Mouse (Mus musculus) T-helper 17 cell (primary cell): Measurements from ENCODE around the gene Afap1.

ENCODE experiments used
- in situ Hi-C, 2 experiments: fragments of 300-600 bp; cut with MboI, MseI; formaldehyde crosslinking; loops; 1 replicate in 1 of 2; 2 replicates in 1 of 2; pipeline ENCODE4 v1.15.1; 2025; ENCODE audit warnings: high pct_unique_total_duplicates in 2 of 2

Gene Afap1

DNA sequence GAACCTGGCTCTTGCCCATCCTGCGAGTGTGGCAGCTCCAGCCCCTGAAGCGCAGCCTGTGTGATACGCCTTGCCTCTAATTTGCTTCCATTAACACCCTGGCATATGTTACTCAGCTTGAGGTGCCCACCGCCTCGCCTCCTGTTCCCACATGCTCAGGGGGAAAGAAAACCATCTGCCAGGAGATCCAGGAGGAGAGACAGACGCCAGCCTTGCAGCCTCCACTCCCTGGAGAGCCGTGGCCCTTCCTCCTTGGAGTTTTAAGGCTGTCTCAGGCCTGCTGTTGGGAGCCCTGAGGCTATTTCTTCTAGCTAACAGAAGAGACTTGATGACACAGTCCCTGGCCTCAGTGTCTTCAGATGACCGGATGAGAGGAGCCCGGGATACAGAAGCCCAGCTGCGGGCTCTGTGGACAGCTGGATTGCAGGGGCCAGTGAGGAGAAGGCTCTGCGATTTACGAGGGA, 32.1 kb downstream of the Afap1 start:
- in situ Hi-C loops = loop anchor here in 1 of 2 experiments (5.0 kb wide), 1 partner anchor 1223 kb away; no protein-coding TSS in a partner anchor

DNA sequence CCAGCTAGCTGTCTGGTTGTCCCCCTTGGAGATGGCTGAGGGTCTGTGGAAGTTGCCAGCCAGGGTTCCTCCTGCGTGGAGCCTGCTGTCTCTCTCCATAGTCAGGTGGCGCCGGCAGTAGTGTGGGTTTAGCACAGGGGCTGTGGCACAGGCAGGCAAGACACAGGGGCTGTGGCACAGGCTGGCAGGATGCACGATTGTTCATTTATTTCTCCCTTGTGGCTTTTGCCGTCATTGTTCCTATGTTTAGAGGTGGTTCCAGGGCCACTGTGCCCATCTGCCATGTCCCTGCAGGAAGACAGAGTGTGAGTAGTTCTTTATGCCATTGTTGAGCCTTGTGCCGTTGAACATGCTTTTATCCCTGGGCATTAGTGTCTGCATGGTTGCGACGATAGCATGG, 33.4 kb downstream of the Afap1 start:
- in situ Hi-C loops = loop anchor here in 1 of 2 experiments (5.0 kb wide), 1 partner anchor 1224 kb away; no protein-coding TSS in a partner anchor

DNA sequence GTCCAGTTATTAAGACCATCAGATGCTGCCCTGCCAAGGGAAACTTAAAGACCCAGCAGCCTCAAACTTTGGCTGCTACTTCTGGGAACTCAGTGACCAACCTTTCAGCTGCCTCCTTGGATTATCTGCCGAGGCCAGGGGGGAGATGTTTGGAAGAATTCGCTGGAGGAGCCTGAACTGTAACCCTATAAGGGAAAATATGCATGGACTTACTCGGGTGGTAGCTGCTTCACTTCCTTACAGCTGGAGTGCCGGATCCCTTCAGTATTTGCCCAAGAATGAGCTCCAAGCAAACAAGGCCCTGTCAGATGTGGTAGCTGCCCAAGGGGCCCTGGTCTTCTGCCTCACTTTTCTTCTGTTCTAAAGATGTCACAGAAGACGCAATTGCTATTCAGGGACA, 38.2 kb downstream of the Afap1 start:
- in situ Hi-C loops = no loop called here

DNA sequence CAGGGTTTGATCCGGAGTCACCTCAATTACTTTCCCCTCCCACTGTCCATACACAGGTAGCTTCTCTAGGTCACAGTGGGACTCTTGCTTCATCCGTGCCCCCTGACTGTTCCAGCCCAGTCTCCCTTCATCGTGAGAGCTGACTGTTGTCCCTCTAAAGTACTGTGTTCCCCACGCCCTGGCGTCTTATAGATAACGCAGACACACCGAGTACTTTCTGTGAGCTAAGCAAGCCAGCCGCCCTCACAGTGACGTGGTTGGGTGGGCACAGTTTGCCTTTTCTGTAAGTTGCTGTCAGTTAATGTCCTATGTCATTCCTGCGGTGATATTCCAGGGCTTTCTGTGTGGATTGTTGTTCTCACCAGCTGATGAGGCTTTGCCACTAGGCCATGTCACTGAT, 39.9 kb downstream of the Afap1 start:
- in situ Hi-C loops = no loop called here

DNA sequence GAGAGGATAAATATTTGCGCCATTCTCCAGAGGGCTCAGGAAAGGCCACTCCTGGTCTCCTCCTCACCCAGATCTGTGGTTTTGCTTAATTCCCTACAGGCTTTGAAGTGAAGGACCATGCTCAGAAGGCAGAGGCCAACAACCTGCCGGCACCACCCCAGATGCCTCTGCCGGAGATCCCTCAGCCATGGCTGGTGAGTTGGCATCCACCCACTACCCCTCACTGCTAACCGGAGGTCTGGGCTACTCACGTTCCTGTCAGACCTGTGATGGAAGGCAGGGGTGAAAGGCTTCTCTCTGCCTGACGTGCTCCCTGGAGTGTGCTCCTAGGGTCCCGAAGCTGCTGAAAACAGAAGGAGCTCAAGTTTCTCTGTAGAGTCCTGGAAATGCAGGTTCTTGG, 42.8 kb downstream of the Afap1 start:
- in situ Hi-C loops = loop anchor here in 1 of 2 experiments (5.0 kb wide), 1 partner anchor 36 kb away; no protein-coding TSS in a partner anchor

DNA sequence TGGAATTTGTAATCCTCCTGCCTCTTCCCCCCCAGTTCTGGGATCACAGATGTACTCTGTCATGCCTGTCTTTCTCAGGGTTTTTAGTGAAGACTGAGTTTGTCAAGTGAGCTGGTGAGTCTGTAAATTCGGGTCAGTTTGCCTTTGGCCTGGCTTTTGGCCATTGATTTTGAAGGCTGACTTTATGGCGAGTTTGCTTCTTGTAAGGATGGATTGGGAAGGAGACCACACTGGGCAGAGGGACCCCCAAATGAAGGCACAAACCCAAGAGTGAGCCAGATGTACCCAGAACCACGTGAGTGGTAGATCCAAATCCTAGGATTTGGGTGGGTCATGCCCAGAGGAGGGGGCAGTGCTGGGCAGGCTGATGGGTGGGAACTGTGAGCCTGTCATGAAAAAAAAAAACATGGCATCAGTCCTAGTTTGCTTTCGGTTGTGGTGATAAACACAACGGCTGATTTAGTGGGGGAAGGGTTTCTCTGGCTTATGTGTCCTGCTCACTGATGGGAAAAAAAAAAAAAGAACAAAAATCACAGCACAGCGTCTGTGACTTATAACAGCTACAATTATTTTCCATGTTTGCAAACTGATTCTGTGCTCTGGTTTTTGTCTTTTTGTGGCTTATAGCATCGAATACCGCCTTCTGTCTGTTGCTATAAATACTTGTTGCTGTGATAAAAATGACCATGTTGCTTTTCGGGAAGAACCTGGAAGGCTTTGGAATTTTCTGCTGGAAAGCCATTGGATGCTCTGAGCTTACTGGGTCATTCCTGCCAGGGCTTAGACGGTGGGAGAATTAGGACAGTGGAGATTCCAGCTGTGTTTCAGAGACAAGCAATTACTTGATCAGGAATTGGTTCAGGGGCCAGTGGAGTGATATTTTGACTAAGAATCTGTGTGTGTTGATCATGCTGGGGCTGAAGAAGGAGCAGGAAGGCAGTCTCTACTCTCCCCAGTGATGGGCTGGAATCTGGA, 45.4 kb downstream of the Afap1 start:
- in situ Hi-C loops = loop anchor here in 1 of 2 experiments (5.0 kb wide), 1 partner anchor 34 kb away; no protein-coding TSS in a partner anchor

DNA sequence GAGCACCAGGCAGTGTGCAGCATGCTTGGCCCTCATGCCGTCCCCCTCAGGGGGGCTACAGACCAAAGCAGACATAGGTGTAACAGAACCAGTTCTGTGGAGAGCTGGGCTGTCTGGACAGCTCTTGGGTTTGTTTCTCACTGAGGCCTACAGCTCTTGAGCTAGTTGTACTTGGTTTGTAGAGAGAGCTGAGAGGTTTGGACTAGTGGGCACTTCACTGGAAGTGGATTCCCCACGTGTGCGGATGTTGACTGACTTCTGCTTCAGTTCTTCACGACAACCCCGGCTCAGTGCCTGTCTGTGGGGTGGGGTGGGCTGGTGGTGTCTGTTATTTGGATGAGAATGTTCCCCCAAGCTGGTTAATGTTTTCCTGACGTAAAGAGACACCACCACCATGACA, 46.8 kb downstream of the Afap1 start:
- in situ Hi-C loops = loop anchor here in 1 of 2 experiments (5.0 kb wide), 1 partner anchor 32 kb away; no protein-coding TSS in a partner anchor

DNA sequence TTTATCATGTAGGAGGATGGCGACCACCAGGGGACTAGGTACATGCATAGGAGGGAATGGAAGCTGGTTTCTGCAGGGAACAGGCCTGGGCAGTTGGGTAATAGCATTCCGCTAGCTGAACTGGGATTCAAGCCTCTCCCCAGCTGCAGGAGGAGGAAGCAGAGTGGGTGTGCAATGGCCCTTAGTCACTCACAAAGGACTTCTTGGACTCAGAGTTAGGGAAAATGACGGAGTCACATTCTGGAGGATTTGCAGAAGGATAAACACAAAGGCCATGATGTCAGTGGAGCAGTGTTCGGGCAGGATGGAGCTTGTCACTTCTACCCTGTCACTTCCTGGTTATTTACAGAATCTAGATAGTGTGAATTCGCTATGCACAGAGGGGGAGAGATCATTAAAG, 50.4 kb downstream of the Afap1 start:
- in situ Hi-C loops = no loop called here

DNA sequence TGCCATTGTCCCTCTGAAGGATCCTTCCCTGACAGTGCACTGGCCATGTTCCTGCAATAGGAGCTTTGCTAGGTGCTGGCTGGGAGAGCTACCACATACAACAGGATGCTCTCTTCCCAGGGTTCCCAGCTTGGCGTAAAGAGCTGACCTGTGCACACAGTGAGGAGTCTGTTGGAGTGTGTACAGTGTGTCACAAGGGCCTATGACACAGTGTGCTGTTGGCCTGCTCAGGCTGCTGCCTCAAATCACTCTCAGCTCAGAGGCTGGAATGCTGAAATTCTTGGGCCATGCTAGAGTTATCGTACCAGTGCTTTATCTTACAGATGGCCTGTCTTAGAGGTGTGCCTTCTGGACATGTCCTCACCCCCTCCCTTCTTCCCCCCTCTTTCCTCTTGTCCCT, 53.7 kb downstream of the Afap1 start:
- in situ Hi-C loops = no loop called here

DNA sequence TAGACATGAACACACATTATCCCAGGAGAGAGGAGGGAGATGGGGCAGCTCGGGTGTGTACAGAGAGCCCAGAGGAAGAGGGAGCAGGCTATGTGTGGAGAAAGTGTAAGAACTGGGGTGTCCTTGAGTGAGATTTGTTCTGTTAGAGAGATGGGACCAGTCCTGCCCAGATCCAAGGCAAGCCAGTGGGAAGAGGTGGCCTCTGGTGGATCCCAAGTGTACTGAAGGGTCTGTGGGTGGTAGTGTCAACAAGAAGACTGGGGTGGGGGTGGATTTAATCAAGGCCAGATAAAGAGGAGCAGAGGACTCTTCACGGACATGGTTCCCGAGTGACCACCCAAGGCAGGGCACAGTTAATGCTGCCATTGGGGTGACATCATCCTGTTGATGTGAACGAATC, 54.3 kb downstream of the Afap1 start:
- in situ Hi-C loops = no loop called here

DNA sequence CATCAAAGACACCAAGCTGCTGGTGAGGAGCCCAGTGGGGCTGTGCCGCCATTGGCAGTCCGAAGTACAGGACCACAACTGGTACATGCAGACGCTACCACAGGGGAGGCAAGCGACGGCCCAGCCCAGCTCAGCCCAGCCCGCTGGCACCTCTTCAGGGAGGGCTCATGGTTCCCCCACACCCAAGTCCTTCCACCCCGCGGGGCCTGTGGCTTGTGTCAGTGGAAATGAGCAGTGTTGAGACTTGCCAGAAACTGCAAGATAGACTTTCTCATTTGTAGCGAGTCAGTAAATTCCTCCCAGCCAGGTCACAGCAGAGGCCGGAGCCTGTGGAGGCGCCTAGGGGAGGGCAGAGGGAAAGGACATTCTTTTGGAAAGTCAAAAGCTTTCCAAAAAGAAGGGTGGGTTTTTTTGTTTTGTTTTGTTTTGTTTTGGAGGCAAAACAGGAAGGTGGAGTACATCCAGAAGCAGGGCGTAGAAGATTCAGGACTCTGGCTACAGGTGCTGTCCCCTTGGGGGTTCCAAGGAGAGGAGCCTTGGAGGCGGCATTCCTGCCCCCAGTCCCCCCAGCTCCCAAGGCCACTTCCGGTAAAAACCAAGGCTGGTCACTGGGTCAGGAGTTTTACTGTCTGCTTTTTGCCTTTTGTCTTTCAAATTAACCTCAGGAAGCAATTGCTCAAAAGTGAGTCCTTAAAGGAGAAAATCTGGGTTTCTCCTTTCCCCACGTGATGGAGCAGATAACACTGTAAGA, 55.3 kb downstream of the Afap1 start:
- in situ Hi-C loops = no loop called here

DNA sequence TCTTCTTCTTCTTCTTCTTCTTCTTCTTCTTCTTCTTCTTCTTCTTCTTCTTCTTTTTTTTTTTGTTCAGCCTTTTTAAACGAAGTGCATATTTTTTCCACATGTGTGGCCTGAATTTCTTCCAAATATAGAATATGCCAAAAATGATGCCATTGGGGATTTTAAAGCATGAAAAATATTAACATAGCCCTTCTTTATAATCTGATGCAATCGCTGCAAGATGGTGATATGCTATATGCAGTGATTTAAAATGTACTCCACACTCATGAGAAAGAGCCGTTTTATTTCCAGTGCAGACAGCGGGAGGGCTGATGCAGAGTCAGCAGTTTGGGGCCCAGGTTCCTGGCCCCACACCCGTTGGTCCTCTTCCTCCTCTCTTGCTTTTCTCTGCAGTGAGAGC, 55.9 kb downstream of the Afap1 start:
- in situ Hi-C loops = no loop called here

DNA sequence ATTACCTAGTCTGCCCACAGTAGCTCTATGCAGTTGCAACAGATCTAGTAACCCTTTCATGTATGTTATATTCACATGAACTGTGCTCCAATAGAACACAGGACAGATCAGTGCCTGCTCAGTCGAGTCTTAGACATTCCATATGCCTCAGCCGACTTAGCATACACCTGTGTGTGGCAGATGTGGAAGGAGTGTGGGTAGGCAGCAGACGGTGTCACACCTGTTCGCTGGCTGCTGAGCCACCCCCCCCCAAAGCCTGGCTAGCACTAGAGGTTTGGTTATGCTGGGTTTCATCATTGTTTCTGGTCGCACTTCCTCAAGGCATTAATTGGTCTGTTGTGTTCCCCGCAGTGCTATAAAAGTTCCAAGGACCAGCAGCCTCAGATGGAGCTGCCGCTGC, 57.4 kb downstream of the Afap1 start:
- in situ Hi-C loops = no loop called here

DNA sequence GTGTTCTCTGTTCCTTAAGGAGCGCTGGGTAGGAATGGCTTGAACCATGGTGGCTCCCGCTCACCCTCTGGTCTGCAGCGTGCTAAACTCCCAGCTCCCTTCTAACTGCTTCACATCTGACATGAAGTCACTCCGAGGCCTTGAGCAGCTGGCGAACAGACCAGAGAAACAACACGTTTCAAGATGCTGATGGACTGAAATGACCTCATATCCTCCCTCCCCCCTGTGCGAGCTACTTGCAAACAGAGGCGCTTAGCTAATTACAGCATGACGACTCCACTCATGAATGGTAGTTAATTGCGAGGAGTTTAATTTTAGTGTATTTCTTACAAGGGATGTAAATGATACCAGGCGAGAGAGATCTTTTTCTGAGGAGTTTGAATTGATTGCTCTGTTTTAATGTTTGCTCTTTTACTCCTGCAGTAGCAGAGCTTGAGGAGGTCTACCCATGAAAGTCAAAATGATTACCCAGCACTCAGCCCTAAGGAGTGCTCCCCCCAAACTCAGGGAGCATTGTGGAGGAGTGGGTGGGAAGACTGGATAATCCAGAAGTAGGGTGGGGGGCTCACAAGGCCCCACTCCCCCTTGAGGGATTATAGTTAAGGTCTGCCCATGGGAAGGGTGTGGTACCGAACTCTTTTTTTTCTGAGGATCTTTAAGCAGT, 61.1 kb downstream of the Afap1 start:
- in situ Hi-C loops = no loop called here

DNA sequence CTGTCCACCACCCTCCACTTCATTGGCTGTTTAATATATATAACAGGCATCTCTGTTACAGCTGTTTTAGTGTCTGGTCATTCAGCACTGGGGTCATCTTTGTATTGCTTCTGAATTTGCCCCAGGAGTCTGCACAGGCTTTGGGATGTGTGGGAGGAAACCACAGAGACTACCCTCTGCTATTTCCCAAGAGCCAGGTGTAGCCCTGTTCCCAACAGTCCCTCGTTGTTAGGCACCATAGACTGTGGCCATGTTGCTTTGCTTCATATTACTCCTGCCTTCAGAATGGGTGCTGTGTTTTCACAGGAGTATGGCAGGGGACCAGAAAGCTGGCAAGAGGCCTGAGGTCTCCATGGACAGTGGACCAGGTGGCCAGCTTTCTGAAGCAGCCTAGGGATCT, 63.1 kb downstream of the Afap1 start:
- in situ Hi-C loops = no loop called here

DNA sequence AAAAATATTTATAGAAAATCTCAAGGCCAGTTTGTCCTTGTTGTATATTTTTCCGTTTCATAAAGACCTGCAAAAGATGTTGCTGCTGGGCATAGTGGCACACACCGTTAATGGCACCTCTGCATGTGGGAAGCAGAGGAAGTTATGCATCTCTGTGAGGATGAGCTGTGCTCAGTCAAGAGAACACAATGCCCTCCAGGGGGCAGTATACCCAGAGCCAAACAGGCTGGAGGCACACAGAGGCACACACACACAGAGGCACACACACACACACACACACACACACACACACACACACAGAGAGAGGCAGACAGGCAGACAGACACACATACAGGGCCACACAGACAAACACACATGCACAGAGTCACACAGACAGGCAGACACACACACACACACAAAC, 65.6 kb downstream of the Afap1 start:
- in situ Hi-C loops = no loop called here

DNA sequence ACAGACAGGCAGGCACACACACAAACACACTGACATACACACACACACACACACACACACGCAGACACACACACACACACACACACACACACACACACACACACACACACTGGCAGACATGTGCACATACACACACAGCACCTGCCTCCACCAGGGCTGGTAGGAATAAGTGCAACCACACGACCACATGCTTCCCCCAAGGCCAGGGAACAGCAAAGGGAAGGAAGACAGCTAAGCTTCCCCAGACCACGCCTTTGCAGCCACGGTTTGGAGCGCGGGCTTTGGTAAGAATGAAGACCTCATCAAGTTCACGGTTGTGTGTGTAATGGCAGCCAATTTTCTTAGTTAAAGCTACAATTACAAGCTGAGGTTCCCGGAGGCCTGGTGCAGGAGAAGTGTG, 67.0 kb downstream of the Afap1 start:
- in situ Hi-C loops = no loop called here

DNA sequence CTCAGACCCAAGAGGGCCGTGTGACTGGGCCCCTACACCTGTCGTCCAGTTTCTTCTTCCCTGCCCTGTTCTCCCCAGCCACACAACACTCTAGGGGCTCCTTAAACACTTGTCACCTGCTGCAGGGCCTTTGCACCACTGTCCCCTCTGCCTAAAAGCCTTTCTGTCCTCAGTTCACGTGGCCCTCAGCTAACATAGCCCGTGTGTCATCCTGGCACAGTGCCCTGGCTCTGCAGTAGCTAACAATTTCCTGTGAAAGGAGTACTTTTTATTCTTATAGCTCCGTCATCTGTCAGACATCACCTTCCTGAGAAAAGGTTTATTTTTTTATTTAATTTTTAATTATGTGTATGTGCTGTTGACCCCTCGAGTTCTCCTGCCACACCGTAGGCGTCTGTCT, 68.2 kb downstream of the Afap1 start:
- in situ Hi-C loops = no loop called here

DNA sequence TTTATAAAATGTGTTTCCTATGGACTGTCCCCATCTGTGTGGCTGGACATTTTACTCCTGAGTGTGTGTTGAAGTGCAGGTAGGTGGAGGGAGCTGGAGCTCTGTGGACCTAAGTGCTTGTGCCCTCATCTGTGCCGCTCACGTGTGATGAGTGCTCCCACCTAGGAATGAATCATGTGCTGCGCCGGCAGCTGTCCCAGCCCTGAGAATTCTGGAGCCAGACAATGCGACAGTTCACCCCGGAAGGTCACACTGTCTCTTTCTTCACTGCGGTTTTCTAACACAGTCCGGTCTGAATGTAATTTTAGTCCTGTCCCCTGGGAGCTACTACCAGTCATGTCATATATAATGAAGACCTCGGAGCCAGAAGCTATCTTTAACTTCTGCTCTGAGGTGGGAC, 70.5 kb downstream of the Afap1 start:
- in situ Hi-C loops = no loop called here

DNA sequence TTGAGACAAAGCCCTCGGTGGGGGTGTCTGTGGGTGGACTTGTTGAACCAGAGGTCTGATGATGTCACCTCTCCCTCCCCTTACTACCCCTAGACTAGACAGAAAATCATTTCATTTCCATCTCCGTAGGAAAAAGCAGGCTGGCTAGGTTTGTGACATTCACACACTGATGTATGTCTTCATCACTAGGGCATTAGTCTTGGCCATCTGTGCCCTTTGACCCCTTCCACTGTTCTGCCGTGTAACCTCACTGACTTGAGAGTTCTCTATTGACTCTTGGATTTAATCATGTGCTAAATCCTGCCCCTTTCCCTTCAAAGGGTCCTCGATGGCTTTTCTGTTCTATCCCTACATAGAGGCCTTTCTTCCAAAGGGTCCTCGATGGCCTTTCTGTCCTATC, 71.9 kb downstream of the Afap1 start:
- in situ Hi-C loops = loop anchor here in 1 of 2 experiments (5.0 kb wide), 1 partner anchor 78 kb away; no protein-coding TSS in a partner anchor

DNA sequence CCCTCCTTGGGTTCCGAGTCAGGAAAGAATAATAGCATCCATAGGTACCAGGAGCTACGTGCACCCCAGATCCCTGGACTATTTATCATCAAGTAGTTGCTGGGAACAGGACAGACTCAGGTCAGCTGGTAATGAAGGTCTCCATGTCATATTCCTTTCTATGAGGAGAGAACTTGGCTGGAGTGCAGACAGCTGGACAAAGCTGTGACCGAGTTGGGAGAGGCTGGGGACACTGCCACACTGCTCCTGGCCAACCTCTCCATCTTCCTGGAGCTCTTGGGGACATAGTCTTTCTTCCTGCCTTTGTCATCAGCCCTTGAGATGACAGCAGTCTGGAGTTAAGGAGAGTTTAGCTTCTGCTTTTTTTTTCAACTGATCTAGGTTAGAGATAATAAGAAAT, 76.7 kb downstream of the Afap1 start:
- in situ Hi-C loops = loop anchor here (5.0 kb wide), 3 partner anchors 33 to 93 kb away; no protein-coding TSS in a partner anchor
